Mouse (Mus musculus) heart, adult 2 months (tissue): ENCODE measurements around the gene Rbfox3. TPM values are rescaled to one million over a fixed set of nuclear protein-coding genes. Genes with fewer than 3 reads are reported as not detected.
A peak's percentile ranks its signal among the peaks of the same experiment; 100 is the strongest.

ENCODE experiments used
- DNase-seq, 2 experiments: peaks; one replicate each; pipeline ENCODE4 v3.0.0; 2021
- H3K27ac ChIP-seq: fragments of 200-600 bp; 2 replicates; pipeline ENCODE4 v1.8.1; 2022
- H3K27me3 ChIP-seq: fragments of 200-500 bp; 2 replicates; pipeline ENCODE4 v1.6.1; 2012; ENCODE audit warnings: mild to moderate bottlenecking, low read length, inconsistent platforms, mixed read lengths; ENCODE audit not compliant: control insufficient read depth, insufficient read depth
- H3K36me3 ChIP-seq: fragments of 200-500 bp; 2 replicates; pipeline ENCODE4 v1.6.1; 2012; ENCODE audit warnings: low read length, inconsistent platforms; ENCODE audit not compliant: control insufficient read depth, insufficient read depth
- H3K4me1 ChIP-seq: fragments of 200-500 bp; 2 replicates; pipeline ENCODE4 v1.6.1; 2011; ENCODE audit warnings: low read length; ENCODE audit not compliant: control insufficient read depth, insufficient read depth
- H3K4me3 ChIP-seq: fragments of 200-600 bp; 2 replicates; pipeline ENCODE4 v1.8.1; 2022
- H3K79me2 ChIP-seq: fragments of 200-500 bp; replicated peaks from 2 replicates; pipeline ENCODE4 v1.6.1; 2012; ENCODE audit warnings: mild to moderate bottlenecking, inconsistent platforms, low read length, moderate library complexity, mixed read lengths; ENCODE audit not compliant: control insufficient read depth, insufficient read depth
- H3K9ac ChIP-seq: fragments of 200-500 bp; 2 replicates; pipeline ENCODE4 v1.6.1; 2012; ENCODE audit warnings: low read depth, mild to moderate bottlenecking, control low read depth, inconsistent platforms, low read length, mixed read lengths
- CTCF ChIP-seq: fragments of 200-600 bp; IDR thresholded peaks from 2 replicates; pipeline ENCODE4 v1.8.1; 2022; ENCODE audit warnings: antibody characterized with exemption, mild to moderate bottlenecking, moderate library complexity
- EP300 ChIP-seq: fragments of 200-500 bp; IDR thresholded peaks from 2 replicates; pipeline ENCODE4 v1.6.1; 2011; ENCODE audit warnings: low read depth, low read length, control low read depth; ENCODE audit not compliant: insufficient read depth
- POLR2A ChIP-seq: fragments of 200-500 bp; IDR thresholded peaks from 2 replicates; pipeline ENCODE4 v1.6.1; 2011; ENCODE audit warnings: mild to moderate bottlenecking, low read depth, low read length, control low read depth; ENCODE audit not compliant: insufficient read depth
- WGBS: fragments of 180-500 bp; shearing (Covaris S2); methylation state at CpG from one replicate; pipeline ENCODE4 v1.1.7; 2018; 5-methylcytosine and 5-hydroxymethylcytosine counted together
- intact Hi-C: fragments of 180-260 bp; cut with DNase I; formaldehyde crosslinking; loops from one replicate; pipeline ENCODE4 v1.15.1; 2025
- polyA plus RNA-seq: library from polyadenylated mRNA; depleted of rRNA; stranded (reverse); fragments of >200 nt; gene quantifications from 2 replicates; pipeline ENCODE4 v1.2.3, GENCODE M21; 2012
- total RNA-seq, 2 experiments: library from RNA; stranded (reverse); gene quantifications; 2 replicates each; pipeline ENCODE4 v1.2.3; 2021

Gene Rbfox3
- total and polyA plus RNA-seq, 3 experiments = 0.16 to 0.23 TPM; not detected in 1

- intact Hi-C loops = no loop called here
- H3K9ac ChIP-seq = no peak overlapping the region
- H3K4me1 ChIP-seq = no peaks in the 10 kb centered on the region
- TF ChIP-seq EP300 = no peak
- TF ChIP-seq CTCF = no peak
- no peak for TF ChIP-seq POLR2A
- no peak overlapping the region for H3K27ac ChIP-seq
- no peaks in the 10 kb centered on the region for H3K79me2 ChIP-seq
- no peak overlapping the region for H3K4me3 ChIP-seq
- H3K36me3 ChIP-seq = no peaks in the 10 kb centered on the region
- 45% methylated on average over 7 of the region's 7 CpGs for WGBS
- DNase-seq = no peak
- no peaks in the 10 kb centered on the region for H3K27me3 ChIP-seq
Measured at GRCm38 (mm10) chr11:118751879-118752616, 159.3 kb downstream of the Rbfox3 start.

- WGBS = 64% methylated on average over 11 of the region's 11 CpGs
- H3K27me3 ChIP-seq = no peaks in the 10 kb centered on the region
- TF ChIP-seq EP300 = no peak
- TF ChIP-seq CTCF = no peak
- TF ChIP-seq POLR2A = no peak
- no peaks in the 10 kb centered on the region for H3K36me3 ChIP-seq
- DNase-seq = no peak
- no peak overlapping the region for H3K4me3 ChIP-seq
- H3K79me2 ChIP-seq = no peaks in the 10 kb centered on the region
- intact Hi-C loops = no loop called here
- H3K27ac ChIP-seq = no peak overlapping the region
- H3K9ac ChIP-seq = no peak overlapping the region
- H3K4me1 ChIP-seq = no peaks in the 10 kb centered on the region
Measured at GRCm38 (mm10) chr11:118750745-118751330, 160.6 kb downstream of the Rbfox3 start.

- TF ChIP-seq CTCF (no peak), POLR2A (no peak), EP300 (no peak)
- Histone ChIP-seq H3K36me3 (no peaks in the 10 kb centered on the region), H3K4me1 (no peaks in the 10 kb centered on the region), H3K9ac (no peak overlapping the region), H3K4me3 (no peak overlapping the region), H3K27ac (no peak overlapping the region), H3K79me2 (no peaks in the 10 kb centered on the region), H3K27me3 (no peaks in the 10 kb centered on the region; the same call in 1 of the 2 replicates)
- intact Hi-C loops = no loop called here
- WGBS = 70% methylated on average over 1 of the region's 1 CpGs
- no peak for DNase-seq
Measured at GRCm38 (mm10) chr11:118749541-118749940, 161.9 kb downstream of the Rbfox3 start.

- no peak for TF ChIP-seq EP300
- no peak for TF ChIP-seq POLR2A
- TF ChIP-seq CTCF = no peak
- H3K4me1 ChIP-seq = no peaks in the 10 kb centered on the region
- H3K9ac ChIP-seq = no peak overlapping the region
- H3K79me2 ChIP-seq = no peaks in the 10 kb centered on the region
- peaks cover 2% of the 10 kb centered on the region; the same call in 1 of the 2 replicates for H3K27me3 ChIP-seq
- H3K27ac ChIP-seq = no peak overlapping the region
- 9% methylated on average over 10 of the region's 10 CpGs for WGBS
- no peak overlapping the region for H3K4me3 ChIP-seq
- intact Hi-C loops = no loop called here
- peak in 1 of 2 experiments; percentile 24 for DNase-seq
- H3K36me3 ChIP-seq = no peaks in the 10 kb centered on the region
Measured at GRCm38 (mm10) chr11:118748622-118749021, 162.8 kb downstream of the Rbfox3 start.

GRCm38 (mm10) chr11:118745279-118745678, 166.1 kb downstream of the Rbfox3 start:
- no peaks in the 10 kb centered on the region for H3K36me3 ChIP-seq
- intact Hi-C loops = no loop called here
- no peak for DNase-seq
- no peak overlapping the region for H3K4me3 ChIP-seq
- H3K27me3 ChIP-seq = peaks cover 2% of the 10 kb centered on the region; the same call in 1 of the 2 replicates
- H3K4me1 ChIP-seq = no peaks in the 10 kb centered on the region
- TF ChIP-seq POLR2A (no peak), CTCF (no peak), EP300 (no peak)
- H3K9ac ChIP-seq = no peak overlapping the region
- no peak overlapping the region for H3K27ac ChIP-seq
- H3K79me2 ChIP-seq = no peaks in the 10 kb centered on the region

GRCm38 (mm10) chr11:118744782-118745181, 166.6 kb downstream of the Rbfox3 start:
- intact Hi-C loops = loop anchor here (5.0 kb wide), 1 partner anchor 233 kb away; no protein-coding TSS in a partner anchor
- Histone ChIP-seq H3K9ac (no peak overlapping the region), H3K4me3 (peak overlapping the region; percentile 12; the same call in 1 of the 2 replicates)

More at GRCm38 (mm10) chr11:118744782-118745181, 166.6 kb downstream of the Rbfox3 start:
- TF ChIP-seq EP300 = no peak
- no peak for TF ChIP-seq POLR2A
- no peak for TF ChIP-seq CTCF
- peak; percentile 42 to 53 for DNase-seq
- Histone ChIP-seq H3K36me3 (no peaks in the 10 kb centered on the region), H3K27ac (no peak overlapping the region), H3K27me3 (peaks cover 2% of the 10 kb centered on the region; the same call in 1 of the 2 replicates), H3K4me1 (no peaks in the 10 kb centered on the region), H3K79me2 (no peaks in the 10 kb centered on the region)
- 4% methylated on average over 15 of the region's 15 CpGs for WGBS
